Mouse (Mus musculus) forebrain, embryonic 16.5 days (tissue): ENCODE results near the gene B4galt5. TPM values are rescaled to one million over a fixed set of nuclear protein-coding genes. Genes with fewer than 3 reads are reported as not detected.
A peak's percentile ranks its signal among the peaks of the same experiment; 100 is the strongest.

Experiments
- ATAC-seq: fragments of 200-750 bp; cut with Nextera tagmentation; 2 replicates; pipeline ENCODE4 v1.8.0; 2017; ENCODE audit warnings: mild to moderate bottlenecking, moderate library complexity
- H3K27ac ChIP-seq: fragments of 300-500 bp; sonication (generic); 2 replicates; pipeline ENCODE4 v1.5.1; 2014; ENCODE audit warnings: low read length, control low read depth
- H3K27me3 ChIP-seq: fragments of 300-500 bp; sonication (generic); replicated peaks from 2 replicates; pipeline ENCODE4 v1.6.1; 2014; ENCODE audit warnings: low read length; ENCODE audit not compliant: control insufficient read depth, insufficient read depth
- H3K36me3 ChIP-seq: fragments of 300-500 bp; sonication (generic); 2 replicates; pipeline ENCODE4 v1.6.1; 2014; ENCODE audit not compliant: control insufficient read depth, insufficient read depth
- H3K4me1 ChIP-seq: fragments of 300-500 bp; sonication (generic); replicated peaks from 2 replicates; pipeline ENCODE4 v1.6.1; 2014; ENCODE audit warnings: low read length; ENCODE audit not compliant: control insufficient read depth, insufficient read depth
- H3K4me2 ChIP-seq: fragments of 300-500 bp; sonication (generic); 2 replicates; pipeline ENCODE4 v1.6.1; 2014; ENCODE audit warnings: mild to moderate bottlenecking, low read length, control low read depth
- H3K4me3 ChIP-seq: fragments of 300-500 bp; sonication (generic); replicated peaks from 2 replicates; pipeline ENCODE4 v1.5.1; 2014; ENCODE audit warnings: mild to moderate bottlenecking, low read length, control low read depth
- H3K9ac ChIP-seq: fragments of 300-500 bp; sonication (generic); replicated peaks from 2 replicates; pipeline ENCODE4 v1.6.1; 2014; ENCODE audit warnings: low read depth, low read length, control low read depth
- H3K9me3 ChIP-seq: fragments of 300-500 bp; sonication (generic); 2 replicates; pipeline ENCODE4 v1.6.1; 2016; ENCODE audit warnings: low read length; ENCODE audit not compliant: control insufficient read depth
- WGBS: fragments of 180-500 bp; shearing (Covaris S2); extraction: QIAGEN DNeasy Blood & Tissue Kit; methylation state at CpG from one replicate; pipeline ENCODE4 v1.1.7; 2014; 5-methylcytosine and 5-hydroxymethylcytosine counted together
- polyA plus RNA-seq: library from polyadenylated mRNA; unstranded; fragments of >200 nt; fragmentation: Nextera tagmentation; extraction: Ambion mirVana; gene quantifications from 2 replicates; pipeline ENCODE4 v1.2.1, GENCODE M21; 2015

Gene B4galt5
- polyA plus RNA-seq, 1 experiment from 2014 or later, result 12.5 TPM

DNA sequence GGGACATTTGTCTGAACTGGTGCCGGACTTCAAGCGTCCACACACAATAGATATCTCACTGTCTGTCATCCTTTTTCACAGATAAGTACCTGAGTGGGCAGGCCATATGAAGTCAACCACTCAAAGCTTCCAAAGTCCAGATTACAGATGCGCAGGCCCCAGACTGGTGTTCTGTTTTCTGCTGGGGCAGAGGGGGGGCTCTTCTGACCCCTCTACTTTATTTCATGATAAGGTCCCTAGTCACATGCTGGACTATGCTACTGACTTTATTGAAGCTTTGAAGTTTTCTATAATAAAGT is 11.8 kb downstream of the B4galt5 start:
- Histone ChIP-seq H3K4me2 (no peak overlapping the region), H3K36me3 (no peaks in the 10 kb centered on the region), H3K27me3 (no peaks in the 10 kb centered on the region), H3K9me3 (no peaks in the 10 kb centered on the region), H3K4me3 (no peak overlapping the region), H3K9ac (no peak overlapping the region), H3K27ac (peak overlapping the region; percentile 43; the same call in 1 of the 2 replicates), H3K4me1 (peaks cover 14% of the 10 kb centered on the region)
- ATAC-seq, result no peak
- WGBS, result 68% methylated on average over 3 of the region's 3 CpGs

DNA sequence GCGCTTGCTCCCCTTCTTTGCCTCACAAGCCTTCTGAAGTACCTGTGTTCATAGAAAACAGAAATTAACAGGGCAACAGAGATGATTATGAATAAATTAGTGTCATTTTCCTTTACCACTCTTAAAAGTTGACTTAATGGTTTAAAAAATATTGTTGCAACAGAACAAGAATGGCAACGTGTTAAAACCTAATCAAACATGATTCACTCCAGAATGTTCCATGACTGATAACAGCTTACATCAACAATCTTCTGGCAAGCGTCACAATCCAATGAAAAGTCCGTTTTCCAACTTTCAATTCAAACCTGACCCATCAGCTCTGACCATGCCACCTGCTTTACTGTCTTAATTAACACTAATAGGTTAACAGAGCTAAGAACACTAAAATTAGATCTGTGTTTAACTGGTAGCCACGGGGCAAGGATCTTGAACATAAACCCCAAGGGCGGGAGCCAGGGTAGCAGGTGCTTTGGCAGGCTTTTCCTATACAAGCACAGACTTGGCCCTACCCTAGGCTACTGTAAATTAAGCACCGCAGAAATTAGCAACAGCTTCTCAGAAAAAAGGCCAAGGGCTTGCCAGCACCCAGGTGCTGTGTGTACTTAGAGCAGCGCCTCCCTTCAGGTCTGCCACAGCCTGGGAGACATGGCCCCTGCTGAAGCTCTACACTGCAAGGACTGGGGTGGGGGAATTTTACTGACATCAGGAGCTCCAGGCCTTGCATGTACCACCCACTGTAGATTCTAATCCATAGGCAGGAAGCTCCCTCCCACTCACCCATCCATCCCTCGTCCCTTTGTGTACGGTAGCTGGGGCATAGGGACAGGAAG is 12.4 kb downstream of the B4galt5 start:
- Histone ChIP-seq H3K4me1 (peaks cover 16% of the 10 kb centered on the region), H3K27ac (peak overlapping the region; percentile 43), H3K9me3 (no peaks in the 10 kb centered on the region), H3K27me3 (no peaks in the 10 kb centered on the region), H3K4me3 (no peak overlapping the region), H3K9ac (no peak overlapping the region), H3K36me3 (no peaks in the 10 kb centered on the region), H3K4me2 (no peak overlapping the region)
- 50% methylated on average over 10 of the region's 10 CpGs for WGBS
- ATAC-seq, result peak; percentile 57

DNA sequence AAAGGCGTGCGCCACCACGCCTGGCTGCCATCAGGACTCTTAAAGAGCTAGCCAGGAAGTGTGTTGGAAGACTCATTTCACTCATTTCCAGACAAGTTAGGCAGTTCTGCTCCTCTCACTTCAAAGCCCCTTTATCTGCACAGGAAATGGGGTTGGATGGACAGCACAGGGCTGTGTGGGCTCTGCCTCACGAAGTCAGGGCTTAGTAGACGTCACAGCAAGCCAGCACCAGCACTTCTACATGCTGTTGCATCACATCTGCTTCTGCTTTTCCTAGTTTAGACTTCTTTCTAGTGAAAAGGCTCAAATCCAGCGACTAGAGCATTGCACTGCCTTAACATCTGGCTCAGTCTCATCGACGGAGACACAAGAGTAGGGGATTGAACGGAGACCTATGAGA is 13.9 kb downstream of the B4galt5 start:
- Histone ChIP-seq H3K4me2 (no peak overlapping the region), H3K9ac (no peak overlapping the region), H3K4me3 (no peak overlapping the region), H3K9me3 (no peaks in the 10 kb centered on the region), H3K27me3 (no peaks in the 10 kb centered on the region), H3K4me1 (peaks cover 29% of the 10 kb centered on the region), H3K36me3 (no peaks in the 10 kb centered on the region), H3K27ac (no peak overlapping the region)
- WGBS, result 92% methylated on average over 9 of the region's 9 CpGs
- no peak for ATAC-seq

DNA sequence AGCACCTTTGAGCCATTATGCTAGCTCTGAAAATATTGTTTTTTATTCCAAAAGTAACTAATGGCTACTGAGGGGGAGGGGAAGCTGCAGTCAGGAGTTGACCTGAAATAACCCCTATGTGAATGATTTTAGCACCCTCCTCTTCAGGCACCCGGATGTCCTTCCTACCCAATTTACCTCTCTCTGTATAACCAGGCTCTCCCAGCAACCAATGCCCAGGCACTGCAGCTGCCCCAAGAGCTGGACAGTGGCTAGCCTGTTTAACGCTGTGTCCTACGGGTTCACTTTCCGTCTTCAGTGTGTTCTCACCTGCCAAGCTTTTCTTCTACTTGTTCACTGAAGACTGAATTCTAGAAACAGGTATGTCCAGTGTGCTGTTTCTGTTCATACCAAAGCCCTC is 14.7 kb downstream of the B4galt5 start:
- Histone ChIP-seq H3K4me2 (no peak overlapping the region), H3K9me3 (no peaks in the 10 kb centered on the region), H3K4me3 (no peak overlapping the region), H3K9ac (no peak overlapping the region), H3K36me3 (no peaks in the 10 kb centered on the region), H3K4me1 (peaks cover 32% of the 10 kb centered on the region), H3K27me3 (no peaks in the 10 kb centered on the region), H3K27ac (no peak overlapping the region)
- ATAC-seq, result no peak
- 90% methylated on average over 4 of the region's 4 CpGs for WGBS

DNA sequence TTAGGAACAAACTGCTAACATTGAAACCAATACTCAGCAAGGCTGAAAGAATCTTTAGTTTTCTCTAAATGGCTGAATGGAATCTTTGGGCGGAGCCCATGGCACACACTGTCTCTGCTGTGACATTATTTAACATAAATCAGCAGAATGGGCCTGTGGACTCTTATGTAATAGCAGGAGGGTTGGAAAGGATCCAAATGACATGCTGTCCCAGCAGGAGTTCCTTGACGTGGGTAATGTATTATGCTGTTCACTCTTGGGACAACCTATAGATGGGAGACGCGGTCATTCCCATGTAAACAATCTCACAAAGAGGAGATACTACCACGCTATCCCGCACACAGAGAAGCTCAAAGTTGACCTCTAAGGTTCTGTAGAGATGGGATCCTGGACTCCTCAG is 15.5 kb downstream of the B4galt5 start:
- 76% methylated on average over 6 of the region's 6 CpGs for WGBS
- no peaks in the 10 kb centered on the region for H3K36me3 ChIP-seq
- no peak for ATAC-seq

DNA sequence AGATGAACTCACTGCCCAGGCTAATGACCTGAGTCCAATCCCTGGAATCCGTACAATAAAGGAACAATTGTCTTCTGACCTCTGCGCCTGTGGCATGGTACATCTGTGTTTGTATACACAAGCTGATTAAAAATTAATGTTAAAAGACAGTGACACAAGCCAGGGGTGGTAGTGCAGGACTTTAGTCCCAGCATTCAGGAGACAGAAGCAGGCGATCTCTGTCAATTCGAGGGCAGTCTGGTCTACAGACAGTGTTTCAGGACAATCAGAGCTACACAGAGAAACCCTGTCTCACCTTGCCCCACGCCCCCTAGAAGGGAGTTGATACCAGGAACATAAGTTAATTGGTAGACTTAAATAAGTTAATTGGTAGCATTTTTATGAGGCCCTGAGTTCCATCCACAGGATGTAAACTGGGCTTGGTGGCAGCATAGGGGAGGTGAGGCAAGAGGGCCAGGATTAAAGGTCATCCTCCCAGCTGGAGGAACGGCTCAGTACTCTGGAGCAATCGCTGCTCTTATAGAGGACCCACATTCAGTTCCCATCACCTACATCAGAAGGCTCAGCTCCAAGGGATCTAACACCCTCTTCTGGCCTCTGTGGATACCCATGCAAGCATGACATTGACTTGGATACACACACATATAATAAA is 16.5 kb downstream of the B4galt5 start:
- Histone ChIP-seq H3K4me3 (no peak overlapping the region), H3K27me3 (no peaks in the 10 kb centered on the region), H3K9me3 (no peaks in the 10 kb centered on the region), H3K4me2 (no peak overlapping the region), H3K36me3 (no peaks in the 10 kb centered on the region), H3K27ac (no peak overlapping the region), H3K9ac (no peak overlapping the region), H3K4me1 (peaks cover 32% of the 10 kb centered on the region)
- WGBS, result 82% methylated on average over 7 of the region's 7 CpGs
- no peak for ATAC-seq

More for the DNA sequence above, 15.5 kb downstream of the B4galt5 start:
- Histone ChIP-seq H3K27ac (no peak overlapping the region), H3K27me3 (no peaks in the 10 kb centered on the region), H3K4me2 (no peak overlapping the region), H3K9me3 (no peaks in the 10 kb centered on the region), H3K4me3 (no peak overlapping the region), H3K4me1 (peaks cover 32% of the 10 kb centered on the region), H3K9ac (no peak overlapping the region)

DNA sequence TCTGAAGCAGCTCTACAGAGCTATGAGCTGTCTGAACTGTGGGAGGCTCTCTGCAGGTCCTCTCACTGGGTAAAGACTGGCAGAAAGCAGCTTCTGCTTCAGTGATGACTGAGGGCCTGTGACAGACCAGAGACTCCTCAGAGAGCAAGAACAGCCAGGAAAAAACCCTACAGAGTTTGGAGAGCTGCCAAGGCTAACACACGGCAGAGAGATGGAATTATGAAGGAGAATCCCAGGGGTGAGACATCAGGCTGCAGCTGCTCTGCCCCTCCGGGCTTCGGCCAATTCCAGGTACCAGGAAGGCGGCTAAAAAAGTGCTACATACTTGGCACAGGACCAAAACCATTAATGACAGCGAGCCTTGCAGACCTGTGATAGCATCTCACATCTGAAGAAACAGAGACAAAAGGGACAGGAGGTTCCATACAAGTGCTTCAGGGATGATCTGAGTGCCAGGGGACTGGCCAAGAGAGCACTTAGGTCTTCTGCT is 17.5 kb downstream of the B4galt5 start:
- WGBS, result 16% methylated on average over 5 of the region's 5 CpGs
- no peak overlapping the region for H3K9ac ChIP-seq
- 0 out of 2 replicates have a peak, but pooled peaks have one; percentile 38 for ATAC-seq

DNA sequence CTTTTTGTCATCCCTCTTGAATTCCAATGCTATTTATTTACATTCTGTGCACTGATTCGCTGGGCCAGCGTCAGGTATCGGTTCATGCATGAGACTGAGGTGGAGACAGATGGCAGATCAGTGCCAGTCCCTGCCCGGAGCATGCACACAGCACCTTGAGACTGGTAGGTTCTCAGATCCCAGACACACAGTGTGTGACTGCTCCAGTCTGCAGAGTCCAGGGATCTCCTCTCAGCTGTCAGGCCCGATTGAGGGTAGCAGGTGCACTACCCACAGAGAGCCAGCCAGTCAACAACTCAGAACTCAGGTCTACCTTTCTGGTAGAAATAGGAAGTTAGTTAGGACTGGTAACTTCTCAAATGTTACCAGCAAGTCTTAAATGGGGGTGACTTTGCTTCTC is 18.4 kb downstream of the B4galt5 start:
- WGBS, result 85% methylated on average over 5 of the region's 5 CpGs
- no peak for ATAC-seq
- H3K36me3 ChIP-seq, result no peaks in the 10 kb centered on the region
- H3K4me3 ChIP-seq, result no peak overlapping the region
- peaks cover 20% of the 10 kb centered on the region for H3K4me1 ChIP-seq
- no peaks in the 10 kb centered on the region for H3K27me3 ChIP-seq
- no peak overlapping the region for H3K9ac ChIP-seq
- H3K4me2 ChIP-seq, result no peak overlapping the region
- no peaks in the 10 kb centered on the region for H3K9me3 ChIP-seq
- H3K27ac ChIP-seq, result no peak overlapping the region

More for the DNA sequence above, 17.5 kb downstream of the B4galt5 start:
- peaks cover 24% of the 10 kb centered on the region for H3K4me1 ChIP-seq
- H3K27ac ChIP-seq, result no peak overlapping the region
- H3K36me3 ChIP-seq, result no peaks in the 10 kb centered on the region
- no peaks in the 10 kb centered on the region for H3K27me3 ChIP-seq
- no peaks in the 10 kb centered on the region for H3K9me3 ChIP-seq
- no peak overlapping the region for H3K4me3 ChIP-seq
- no peak overlapping the region for H3K4me2 ChIP-seq

DNA sequence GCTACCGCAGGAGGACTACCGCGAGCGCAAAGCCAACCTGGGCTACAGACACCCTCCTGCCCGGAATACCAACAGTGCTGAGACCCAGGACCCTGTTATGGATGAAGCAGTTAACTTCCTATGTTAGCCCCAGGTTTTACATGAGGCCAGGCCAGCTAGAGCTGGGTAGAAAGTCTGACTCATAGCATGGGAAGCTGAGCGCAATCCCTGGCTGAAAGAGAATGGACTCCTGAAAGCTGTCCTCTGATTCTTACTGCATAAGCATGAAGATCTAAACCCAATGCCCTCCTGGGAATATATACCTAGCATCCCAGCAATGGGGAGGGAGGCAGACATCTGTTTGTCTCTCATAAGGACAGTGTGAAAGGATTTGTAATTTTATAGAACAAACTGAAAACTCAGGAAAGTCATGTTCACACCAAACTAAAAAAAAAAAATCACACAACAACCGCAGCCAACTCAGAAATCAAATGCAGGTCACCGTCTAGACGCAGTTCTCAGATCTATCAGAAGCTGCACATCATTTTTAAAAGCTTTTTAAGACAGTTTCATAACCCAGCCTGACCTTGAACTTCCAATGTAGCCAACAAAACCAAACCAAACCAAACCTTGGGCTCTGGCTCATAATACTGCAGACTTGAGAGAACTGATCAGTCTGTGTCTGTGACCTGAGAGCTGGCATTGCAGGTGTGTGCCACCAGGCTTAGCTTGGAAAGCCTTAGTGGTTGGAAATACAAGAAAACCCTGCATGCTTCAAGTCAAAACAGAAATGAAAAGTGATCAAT is 19.3 kb downstream of the B4galt5 start:
- no peak overlapping the region for H3K27ac ChIP-seq
- 95% methylated on average over 9 of the region's 9 CpGs for WGBS
- no peak overlapping the region for H3K4me2 ChIP-seq
- no peaks in the 10 kb centered on the region for H3K36me3 ChIP-seq
- H3K4me1 ChIP-seq, result peaks cover 25% of the 10 kb centered on the region
- H3K9ac ChIP-seq, result no peak overlapping the region
- no peaks in the 10 kb centered on the region for H3K27me3 ChIP-seq
- no peak overlapping the region for H3K4me3 ChIP-seq
- H3K9me3 ChIP-seq, result no peaks in the 10 kb centered on the region
- no peak for ATAC-seq
